Mouse (Mus musculus): ENCODE results near the gene Trim11. TPM values are rescaled to one million over a fixed set of nuclear protein-coding genes. Genes with fewer than 3 reads are reported as not detected.

Gene Trim11
- 15.6 and 16.0 TPM in 2 replicates for polyA plus RNA-seq (2012; rRNA removed)

GRCm38 (mm10) chr11:58978027-58978705 is at the start of gene Trim11:
Gene Trim11, plus strand, starts transcription at chr11:58978093.

GRCm38 (mm10) chr11:58938322-58939087 is 39.4 kb upstream of the Trim11 start, which contains the start of gene Rnf187:
Gene Rnf187, minus strand, starts transcription at chr11:58938916.

DNA sequence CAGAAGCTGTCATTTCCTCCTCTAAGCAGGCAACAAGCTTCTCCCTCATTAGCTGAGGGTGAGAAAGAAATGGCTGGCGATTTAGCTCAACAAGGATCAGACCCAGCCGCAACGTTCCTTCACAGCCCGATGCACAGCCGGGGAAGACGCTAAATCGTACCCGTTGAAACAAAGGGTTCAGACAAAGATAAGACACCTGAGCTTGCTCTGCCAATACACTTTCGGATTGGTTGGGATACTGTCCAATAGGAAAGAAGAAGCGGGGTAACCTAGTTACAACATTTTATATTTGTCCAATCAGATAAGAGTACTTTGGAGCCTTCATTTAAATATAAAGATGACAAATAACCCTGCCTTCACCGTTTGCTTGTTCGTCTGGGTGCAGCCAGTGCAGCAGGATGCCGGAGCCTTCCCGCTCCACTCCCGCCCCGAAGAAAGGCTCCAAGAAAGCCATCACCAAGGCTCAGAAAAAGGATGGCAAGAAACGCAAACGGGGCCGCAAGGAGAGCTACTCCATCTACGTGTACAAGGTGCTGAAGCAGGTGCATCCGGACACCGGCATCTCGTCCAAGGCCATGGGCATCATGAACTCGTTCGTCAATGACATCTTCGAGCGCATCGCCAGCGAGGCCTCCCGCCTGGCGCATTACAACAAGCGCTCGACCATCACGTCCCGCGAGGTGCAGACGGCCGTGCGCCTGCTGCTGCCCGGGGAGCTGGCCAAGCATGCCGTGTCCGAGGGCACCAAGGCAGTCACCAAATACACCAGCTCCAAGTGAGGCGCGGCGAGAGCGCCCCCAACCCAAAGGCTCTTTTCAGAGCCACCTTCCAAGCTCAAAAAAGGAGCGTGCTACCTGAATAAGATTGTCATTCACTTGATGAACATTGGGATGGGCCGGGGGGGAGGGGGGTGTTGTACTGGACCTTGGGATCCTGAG is 29.1 kb upstream of the Trim11 start, which contains the start of gene Hist3h2ba:
Gene Hist3h2ba, plus strand, starts transcription at position 379 of the 938 bp plus-strand sequence.

GRCm38 (mm10) chr11:58954420-58955142 is 23.3 kb upstream of the Trim11 start, which contains the start of the genes Hist3h2a and Trim17:
Gene Hist3h2a, plus strand, starts transcription at chr11:58954685.
Gene Trim17, plus strand, starts transcription at chr11:58954685.

Other genes with a start within 250 kb of the Trim11 start
- gene Olfr317, start 238.9 kb upstream of the Trim11 start, polyA plus RNA-seq (2012; rRNA removed) = not detected in 2 replicates
- gene Olfr316, start 225.4 kb upstream of the Trim11 start, polyA plus RNA-seq (2012; rRNA removed) = not detected in 2 replicates
- gene Olfr315, start 204.9 kb upstream of the Trim11 start, polyA plus RNA-seq (2012; rRNA removed) = not detected in 2 replicates
- gene Olfr314, start 195.1 kb upstream of the Trim11 start, polyA plus RNA-seq (2012; rRNA removed) = not detected in 2 replicates
- 0.26 and 0.61 TPM in 2 replicates for gene Fam183b, start 176.1 kb upstream of the Trim11 start, polyA plus RNA-seq (2012; rRNA removed)
- gene Olfr313, start 163.1 kb upstream of the Trim11 start, polyA plus RNA-seq (2012; rRNA removed) = not detected in 2 replicates
- gene Olfr312, start 148.9 kb upstream of the Trim11 start, polyA plus RNA-seq (2012; rRNA removed) = not detected in 2 replicates
- not detected in 2 replicates for gene Olfr311, start 138.8 kb upstream of the Trim11 start, polyA plus RNA-seq (2012; rRNA removed)
- 0.38 and 0.61 TPM in 2 replicates for gene Gm12258, start 130.9 kb upstream of the Trim11 start, polyA plus RNA-seq (2012; rRNA removed)
- 1.1 and 1.4 TPM in 2 replicates for gene 2810021J22Rik, start 110.9 kb upstream of the Trim11 start, polyA plus RNA-seq (2012; rRNA removed)
- gene Zfp39, start 73.9 kb upstream of the Trim11 start, polyA plus RNA-seq (2012; rRNA removed) = 0.11 and 0.12 TPM in 2 replicates
- not detected in 2 replicates for gene Btnl10, start 60.2 kb upstream of the Trim11 start, polyA plus RNA-seq (2012; rRNA removed)
- gene Rnf187, start 39.2 kb upstream of the Trim11 start, polyA plus RNA-seq (2012; rRNA removed) = 102 and 188 TPM in 2 replicates
- 1.8 and 3.1 TPM in 2 replicates for gene Hist3h2ba, start 29.2 kb upstream of the Trim11 start, polyA plus RNA-seq (2012; rRNA removed)
- 7.0 and 8.4 TPM in 2 replicates for gene Hist3h2a, start 23.4 kb upstream of the Trim11 start, polyA plus RNA-seq (2012; rRNA removed)
- 0.05 and 0.08 TPM in 2 replicates for gene Trim17, start 23.4 kb upstream of the Trim11 start, polyA plus RNA-seq (2012; rRNA removed)
- 2.6 and 4.2 TPM in 2 replicates for gene Obscn, start 158.3 kb downstream of the Trim11 start, polyA plus RNA-seq (2012; rRNA removed)
- gene Iba57, start 185.6 kb downstream of the Trim11 start, polyA plus RNA-seq (2012; rRNA removed) = 4.4 and 5.0 TPM in 2 replicates
- 3.6 and 5.7 TPM in 2 replicates for gene Gjc2, start 205.1 kb downstream of the Trim11 start, polyA plus RNA-seq (2012; rRNA removed)
- 75.8 and 85.5 TPM in 2 replicates for gene Guk1, start 214.1 kb downstream of the Trim11 start, polyA plus RNA-seq (2012; rRNA removed)
- 28.7 and 42.4 TPM in 2 replicates for gene Mrpl55, start 224.4 kb downstream of the Trim11 start, polyA plus RNA-seq (2012; rRNA removed)
- gene 2310033P09Rik, start 230.2 kb downstream of the Trim11 start, polyA plus RNA-seq (2012; rRNA removed) = 5.0 and 5.6 TPM in 2 replicates